Mouse (Mus musculus): ENCODE data around the gene Rasgef1b.

Gene Rasgef1b

DNA sequence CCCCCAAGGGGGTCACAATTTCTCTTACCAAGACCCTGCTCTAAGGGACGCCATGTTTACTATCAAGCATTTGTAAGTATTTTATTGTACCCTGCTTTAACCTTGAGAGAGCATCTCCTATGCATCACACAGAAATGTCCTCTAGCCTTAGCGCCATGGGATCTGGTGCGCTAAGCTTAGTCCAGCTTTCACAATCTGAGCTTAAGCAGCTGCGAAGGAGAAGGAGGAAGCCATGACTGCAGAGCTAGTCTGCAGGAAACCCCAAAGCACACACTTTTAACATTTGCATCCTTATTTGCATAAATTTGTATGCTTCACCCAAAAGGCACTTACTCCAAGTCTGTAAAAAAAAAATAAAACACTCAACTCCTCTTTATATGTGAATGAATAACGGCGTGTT, 354.4 kb downstream of the Rasgef1b start:
- no peak for DNase-seq (ENCODE audit: low read depth)

DNA sequence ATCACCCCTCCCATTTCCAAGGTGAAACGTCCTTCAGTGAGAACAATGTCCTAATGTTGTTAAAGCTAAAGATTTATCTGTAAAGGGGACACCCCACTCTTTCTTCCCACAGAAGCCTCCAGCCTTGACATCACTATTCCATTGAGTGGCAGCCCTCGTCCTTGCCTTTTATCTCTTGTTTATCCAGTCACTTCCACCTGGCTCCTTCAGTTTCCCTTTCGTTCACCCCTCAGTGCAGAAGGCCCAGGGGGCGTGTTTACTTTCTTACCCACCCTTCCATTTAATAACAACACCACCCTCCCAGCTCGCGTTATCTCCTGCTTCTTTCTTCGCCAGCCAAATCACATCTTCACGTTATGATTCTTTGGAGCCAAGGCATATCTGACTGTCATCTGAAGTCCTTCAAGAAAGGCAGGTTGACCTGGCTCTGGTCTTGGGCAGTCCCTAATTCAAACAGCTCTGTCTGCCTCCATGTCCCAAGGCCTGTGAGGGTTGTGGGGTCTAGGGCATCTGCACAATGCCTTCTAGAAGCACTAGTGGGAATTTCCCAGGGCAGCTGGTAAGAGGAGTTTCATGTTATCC, 355.2 kb downstream of the Rasgef1b start:
- no peak for DNase-seq (ENCODE audit: low read depth)

- DNase-seq (ENCODE audit: low read depth): no peak
Measured at GRCm38 (mm10) chr5:99370636-99371035, 358.2 kb downstream of the Rasgef1b start.

DNA sequence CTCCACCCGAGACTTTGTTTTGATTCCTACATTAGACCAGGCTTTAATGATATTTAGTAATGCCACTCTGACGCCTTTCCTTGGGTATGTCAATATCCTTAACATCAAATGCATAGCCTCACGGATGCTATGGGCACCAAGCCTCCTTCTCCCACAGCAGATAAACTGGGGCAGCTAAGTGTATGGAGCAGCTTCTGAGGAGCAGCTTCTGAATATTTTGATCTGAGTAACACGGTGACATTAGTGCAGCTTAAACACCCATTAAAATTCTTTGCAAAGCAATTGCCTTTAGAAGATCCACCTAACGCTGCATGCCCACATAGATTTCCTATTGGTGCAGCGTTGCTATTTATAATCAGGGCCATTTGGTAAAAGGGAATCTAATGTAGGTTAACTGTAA, 359.6 kb downstream of the Rasgef1b start:
- no peak for DNase-seq (ENCODE audit: low read depth)

- no peak for DNase-seq (ENCODE audit: low read depth)
Measured at GRCm38 (mm10) chr5:99368615-99369014, 360.2 kb downstream of the Rasgef1b start.

- DNase-seq (ENCODE audit: low read depth): no peak
Measured at GRCm38 (mm10) chr5:99360531-99360930, 368.3 kb downstream of the Rasgef1b start.

DNA sequence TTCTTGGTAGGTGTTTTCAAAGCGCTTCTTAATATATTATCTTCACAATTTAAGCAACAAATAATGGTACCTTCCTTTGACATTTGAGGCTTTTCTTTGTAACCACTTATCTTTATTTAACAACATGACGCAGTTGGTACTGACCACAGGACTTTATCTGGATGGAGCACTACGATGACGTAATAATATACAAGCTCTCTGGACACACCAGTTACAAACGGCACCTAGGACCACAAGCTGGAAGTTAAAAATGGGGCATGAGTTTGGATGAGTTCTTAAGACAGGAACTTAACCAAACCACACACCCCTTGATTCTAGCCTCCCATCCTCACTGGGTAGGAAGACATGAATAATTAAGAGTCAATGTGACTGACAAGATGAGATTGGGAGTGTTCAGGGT, 369.6 kb downstream of the Rasgef1b start:
- DNase-seq (ENCODE audit: low read depth): no peak

- no peak for DNase-seq (ENCODE audit: low read depth)
Measured at GRCm38 (mm10) chr5:99354640-99355132, 374.2 kb downstream of the Rasgef1b start.

DNA sequence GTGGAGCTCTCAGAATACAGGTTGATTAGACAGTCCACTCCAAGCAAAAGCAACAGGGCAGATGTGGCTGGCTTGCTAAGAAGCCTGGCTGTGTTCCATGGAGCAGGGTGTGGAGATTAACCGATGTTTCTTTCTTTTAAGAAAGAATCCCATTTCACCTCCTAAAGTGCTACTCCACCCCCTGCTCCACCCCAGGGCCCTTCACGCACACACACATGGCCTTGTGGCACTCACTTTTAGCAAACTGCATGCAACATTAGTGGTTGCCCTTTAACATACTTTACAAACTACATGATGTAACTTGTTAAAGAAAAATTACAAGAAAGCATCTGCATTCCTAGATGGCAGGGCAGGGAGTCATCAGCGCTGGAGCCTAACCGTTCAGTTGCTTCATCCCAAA, 378.8 kb downstream of the Rasgef1b start:
- DNase-seq (ENCODE audit: low read depth): no peak

DNA sequence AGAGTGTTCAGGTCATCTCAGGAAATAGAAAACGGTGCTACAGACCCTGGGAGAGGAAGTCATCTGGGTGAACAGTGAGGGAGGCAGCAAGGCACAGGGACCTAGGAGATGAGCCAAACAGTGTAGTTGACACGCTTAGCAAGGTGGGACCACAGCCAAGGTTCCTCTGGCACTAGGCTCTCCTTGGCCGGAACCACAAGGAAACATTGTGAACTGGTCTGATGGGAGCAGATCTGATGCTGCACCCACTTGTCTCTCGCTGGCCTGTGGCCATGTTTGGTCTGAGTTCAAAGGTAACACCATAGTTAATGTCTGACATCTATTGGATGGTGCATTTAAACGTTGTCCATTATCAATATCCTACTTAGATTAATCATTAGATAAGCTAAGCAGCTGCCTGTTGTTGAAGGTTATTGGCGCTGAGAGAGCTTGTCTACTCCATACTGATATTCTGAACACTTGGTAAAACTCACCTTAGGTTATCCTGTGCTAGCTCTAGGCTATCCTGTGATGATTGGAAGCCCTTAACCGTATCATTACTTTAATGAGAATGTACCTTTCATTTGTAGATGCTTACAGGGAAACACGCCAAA, 380.5 kb downstream of the Rasgef1b start:
- DNase-seq (ENCODE audit: low read depth): no peak

GRCm38 (mm10) chr5:99342527-99342926, 386.3 kb downstream of the Rasgef1b start:
- DNase-seq (ENCODE audit: low read depth): no peak

GRCm38 (mm10) chr5:99340311-99340989, 388.4 kb downstream of the Rasgef1b start:
- no peak for DNase-seq (ENCODE audit: low read depth)

- DNase-seq (ENCODE audit: low read depth): peak; percentile 12
Measured at GRCm38 (mm10) chr5:99339790-99340189, 389.1 kb downstream of the Rasgef1b start.

DNA sequence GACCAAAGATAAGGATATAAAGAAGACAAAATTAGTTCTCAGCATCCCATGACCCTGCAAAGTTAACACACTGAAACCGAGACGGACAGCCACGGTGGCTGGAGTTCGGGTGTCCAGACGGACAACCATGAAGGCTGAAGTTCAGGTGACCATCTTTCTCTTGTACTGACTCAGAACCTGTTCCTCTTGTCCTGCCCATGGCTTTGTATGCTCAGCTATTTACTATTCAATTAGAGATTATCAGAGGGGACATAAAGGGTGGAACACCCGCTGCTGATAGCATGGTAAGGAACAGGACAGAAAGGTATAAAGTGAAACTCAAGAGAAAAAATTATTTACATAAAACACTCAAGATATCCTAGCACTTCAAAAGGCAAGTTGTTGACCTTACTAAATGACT, 390.0 kb downstream of the Rasgef1b start:
- DNase-seq (ENCODE audit: low read depth): no peak

DNA sequence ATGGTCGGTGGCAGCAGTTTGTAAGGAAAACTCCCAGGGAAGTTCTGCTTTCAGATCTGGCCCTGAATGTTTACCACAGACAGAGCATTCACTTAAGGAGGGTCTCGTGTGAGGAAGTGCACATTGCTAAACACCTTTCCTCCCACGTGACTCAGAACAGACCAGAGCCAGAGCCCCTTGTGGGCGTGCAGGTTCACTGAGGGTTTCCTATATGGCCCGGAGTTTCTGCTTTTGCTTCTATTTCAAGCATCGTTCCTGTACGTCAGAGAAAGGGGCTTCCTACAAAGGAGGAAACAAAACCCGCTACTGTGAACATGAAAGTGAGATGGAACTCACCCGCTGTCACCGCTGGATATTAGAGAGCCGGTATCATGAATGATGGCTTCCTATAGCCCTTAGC, 392.4 kb downstream of the Rasgef1b start:
- DNase-seq (ENCODE audit: low read depth): no peak

- DNase-seq (ENCODE audit: low read depth): no peak
Measured at GRCm38 (mm10) chr5:99334017-99334416, 394.8 kb downstream of the Rasgef1b start.

DNA sequence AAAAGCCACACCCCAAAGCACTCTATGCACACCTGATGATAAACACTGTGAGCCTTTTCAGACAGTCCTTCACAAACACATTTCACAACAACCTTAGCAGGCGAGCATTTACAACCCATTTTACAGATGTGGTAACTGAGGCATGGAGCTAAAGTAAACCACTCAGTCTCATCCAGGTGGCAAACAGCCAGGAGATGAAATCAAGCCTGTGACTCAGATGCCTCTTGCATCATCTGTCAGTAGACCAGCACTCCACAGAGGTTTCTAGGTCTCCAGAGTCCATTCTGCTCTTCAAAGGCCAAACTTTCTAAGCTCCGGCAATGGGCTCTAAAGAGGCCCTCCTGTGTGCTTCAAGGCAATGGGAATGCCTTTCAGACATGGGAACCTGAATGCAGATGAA, 396.8 kb downstream of the Rasgef1b start:
- DNase-seq (ENCODE audit: low read depth): no peak

- no peak for DNase-seq (ENCODE audit: low read depth)
Measured at GRCm38 (mm10) chr5:99329065-99329464, 399.8 kb downstream of the Rasgef1b start.

GRCm38 (mm10) chr5:99327019-99327418, 401.8 kb downstream of the Rasgef1b start:
- DNase-seq (ENCODE audit: low read depth): no peak

GRCm38 (mm10) chr5:99325301-99325700, 403.6 kb downstream of the Rasgef1b start:
- no peak for DNase-seq (ENCODE audit: low read depth)

DNA sequence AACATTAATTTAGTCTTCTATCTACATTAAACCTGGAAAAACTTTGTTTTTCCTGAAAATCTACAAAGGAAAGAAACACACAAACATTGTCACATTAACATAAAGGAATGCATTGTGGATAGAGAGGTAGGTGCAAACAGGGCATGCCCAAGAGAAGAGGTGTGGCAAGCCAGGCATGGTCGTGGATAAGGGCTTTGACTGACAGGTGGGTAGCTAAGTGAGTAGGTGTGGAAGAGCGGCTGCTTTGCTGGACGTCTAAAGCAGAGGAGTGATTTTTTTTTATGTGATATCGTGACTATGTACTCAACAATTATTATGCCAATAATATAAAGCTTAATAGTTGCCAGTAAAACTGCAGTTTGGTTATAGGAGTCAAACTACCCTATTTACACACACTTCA, 408.1 kb downstream of the Rasgef1b start:
- DNase-seq (ENCODE audit: low read depth): no peak

DNA sequence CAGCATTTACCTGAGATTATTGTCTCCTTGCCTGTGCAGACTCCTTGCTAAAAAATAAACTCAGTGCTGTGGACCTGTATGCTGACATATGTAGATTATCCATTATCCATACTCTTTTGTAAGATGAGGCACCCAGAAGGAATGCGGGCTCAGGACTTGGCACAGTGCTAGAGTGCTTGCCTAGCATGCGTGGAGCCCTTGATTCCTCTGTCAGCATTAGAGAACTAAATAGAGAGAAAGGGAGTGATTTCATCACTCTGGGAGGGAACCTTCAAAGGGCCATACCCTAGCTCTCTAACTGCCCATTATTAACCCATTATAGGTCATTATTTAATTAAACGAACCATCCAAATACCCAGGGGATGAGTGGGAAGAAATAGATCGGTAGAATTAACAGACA, 430.9 kb downstream of the Rasgef1b start:
- DNase-seq (ENCODE audit: low read depth): no peak

GRCm38 (mm10) chr5:99296348-99296747, 432.5 kb downstream of the Rasgef1b start:
- no peak for DNase-seq (ENCODE audit: low read depth)

Measured in fibroblast of lung, adult 2 months (primary cell).